In the genomic region with DNA sequence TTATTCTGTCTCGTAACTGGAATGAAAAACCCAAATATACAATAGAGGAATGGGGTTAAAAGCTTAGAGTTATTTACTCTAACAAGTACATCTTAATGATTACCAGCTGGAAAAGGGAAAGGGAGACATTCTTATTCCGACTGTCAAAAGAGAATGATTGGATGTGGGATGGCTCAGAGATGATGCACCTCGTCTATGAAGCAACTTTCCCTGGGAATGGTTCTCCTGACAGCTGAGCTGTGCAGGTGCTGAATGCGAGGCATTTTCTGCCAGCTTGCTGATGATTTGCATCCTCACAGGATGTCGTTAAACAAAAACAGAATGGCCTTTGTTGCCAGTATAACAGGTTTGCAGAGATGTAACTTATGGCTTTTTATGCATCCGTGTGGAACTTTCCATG, we compare ENCODE assay signal across 12 mouse cellular contexts.
"Had no signal": no experiment of that assay in that cellular context is flagged by ENCODE, and none has a peak within 500 bp of the region (broad histone marks: within the 10 kb centered on the region; RNA-seq: fewer than 3 reads in every experiment).

No protein-coding gene starts in this region.

- H3K4me1 ChIP-seq: liver, embryonic 13.5 days; midbrain, embryonic 12.5 days had no signal

- H3K27me3 ChIP-seq: liver, embryonic 13.5 days; midbrain, embryonic 12.5 days had no signal

- DNase-seq: kidney, adult 9 months; kidney, postnatal 36 days; layer of hippocampus, postnatal 36 days; liver, embryonic 13.5 days; lung, adult 2 months; lung, postnatal 14 days; thymus, adult 18-20 months; thymus, postnatal 36 days had no signal

- H3K27ac ChIP-seq: kidney, postnatal 0 days; left cerebral cortex, adult 2 months; liver, embryonic 13.5 days; macrophage; midbrain, embryonic 12.5 days had no signal

- H3K4me3 ChIP-seq: left cerebral cortex, adult 2 months; liver, embryonic 13.5 days; midbrain, embryonic 12.5 days had no signal

- H3K9ac ChIP-seq: liver, embryonic 13.5 days; midbrain, embryonic 12.5 days had no signal

- H3K4me2 ChIP-seq: liver, embryonic 13.5 days; midbrain, embryonic 12.5 days had no signal

- H3K9me3 ChIP-seq: liver, embryonic 13.5 days; midbrain, embryonic 12.5 days had no signal

- H3K36me3 ChIP-seq: liver, embryonic 13.5 days; midbrain, embryonic 12.5 days had no signal
